Mouse (Mus musculus) spleen, adult 12 weeks (tissue): ENCODE data around the gene Hs2st1.

Experiments
- DNase-seq: peaks from one replicate; pipeline ENCODE4 v3.0.0; 2022; ENCODE audit warnings: low spot score

The Hs2st1 gene

DNA sequence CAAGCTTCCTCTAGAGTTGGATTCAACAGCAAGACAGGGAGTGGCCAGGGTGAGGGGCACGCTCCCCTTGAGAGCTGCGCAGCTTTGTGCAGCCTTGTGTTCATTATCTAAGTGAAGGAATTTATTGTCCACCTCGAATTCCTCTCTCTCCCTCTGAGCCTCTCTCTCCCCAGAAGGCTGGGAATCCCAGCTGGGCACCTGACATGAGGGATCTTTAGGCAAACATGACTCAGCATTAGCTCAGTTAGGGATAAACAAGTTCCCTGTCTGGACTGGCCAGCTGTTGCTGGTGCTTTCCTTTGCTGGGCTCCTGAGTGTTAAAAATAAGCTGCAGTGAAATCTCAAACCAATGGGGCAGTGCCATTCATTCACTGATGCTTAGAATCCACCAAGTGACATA, 63.8 kb downstream of the Hs2st1 start:
- no peak for DNase-seq

DNA sequence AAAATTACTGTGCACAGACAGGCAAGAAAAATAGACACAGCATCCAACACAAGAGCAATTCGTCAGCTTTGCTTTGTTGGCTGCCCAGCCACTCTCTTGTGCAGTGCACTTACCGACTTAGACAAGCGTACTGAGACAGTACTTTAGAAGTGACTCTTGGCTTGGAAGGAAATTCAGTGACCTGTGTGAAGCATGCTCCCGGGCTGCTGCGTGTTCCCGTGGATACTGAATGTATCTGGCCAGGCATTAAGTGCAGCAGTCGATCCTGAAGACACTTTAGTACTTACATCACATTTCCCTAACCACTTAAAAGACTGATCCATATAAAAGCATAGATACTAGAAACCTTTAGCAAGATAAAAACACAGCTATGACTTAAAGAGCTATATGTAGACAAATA, 68.1 kb downstream of the Hs2st1 start:
- DNase-seq = no peak

DNA sequence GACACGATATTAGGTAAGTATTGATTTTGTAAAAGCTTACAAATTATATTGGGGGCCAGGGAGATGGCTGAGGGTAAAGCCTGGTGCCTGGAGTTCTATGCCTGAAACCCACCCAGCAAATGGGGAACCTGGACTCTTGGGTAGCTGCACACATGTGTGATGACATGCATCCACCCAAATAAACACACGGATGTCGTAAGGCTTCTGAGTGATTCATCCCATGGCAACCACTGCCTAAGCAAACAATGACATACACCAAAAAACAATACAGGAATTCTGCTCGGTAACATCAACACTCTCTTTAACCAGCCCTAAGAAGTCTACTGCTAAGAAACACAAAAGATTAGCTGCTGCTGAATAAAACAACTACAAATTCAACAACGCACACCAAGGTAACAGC, 73.2 kb downstream of the Hs2st1 start:
- DNase-seq = no peak

- no peak for DNase-seq
Measured at GRCm38 (mm10) chr3:144494838-144495237, 75.1 kb downstream of the Hs2st1 start.

- DNase-seq = no peak
Measured at GRCm38 (mm10) chr3:144488787-144489186, 81.2 kb downstream of the Hs2st1 start.

GRCm38 (mm10) chr3:144480595-144480994, 89.4 kb downstream of the Hs2st1 start:
- DNase-seq = no peak

DNA sequence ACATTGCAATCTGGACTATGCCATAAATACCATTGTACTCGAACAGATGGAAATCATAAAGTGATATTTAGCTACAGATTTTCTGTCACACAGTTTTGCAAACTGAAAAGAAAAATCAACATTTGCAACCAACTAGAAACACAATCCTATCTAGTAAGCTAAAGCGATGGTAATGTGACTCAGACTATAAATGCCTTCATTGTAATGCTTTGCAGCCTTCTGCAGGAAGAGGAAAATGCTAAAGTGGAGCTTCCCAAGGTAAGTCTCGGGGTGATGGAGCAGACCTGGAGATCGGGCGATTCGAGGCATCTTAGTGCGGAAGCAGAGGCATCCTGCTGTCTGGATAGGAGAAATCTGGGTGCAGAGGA, 91.6 kb downstream of the Hs2st1 start:
- no peak for DNase-seq

DNA sequence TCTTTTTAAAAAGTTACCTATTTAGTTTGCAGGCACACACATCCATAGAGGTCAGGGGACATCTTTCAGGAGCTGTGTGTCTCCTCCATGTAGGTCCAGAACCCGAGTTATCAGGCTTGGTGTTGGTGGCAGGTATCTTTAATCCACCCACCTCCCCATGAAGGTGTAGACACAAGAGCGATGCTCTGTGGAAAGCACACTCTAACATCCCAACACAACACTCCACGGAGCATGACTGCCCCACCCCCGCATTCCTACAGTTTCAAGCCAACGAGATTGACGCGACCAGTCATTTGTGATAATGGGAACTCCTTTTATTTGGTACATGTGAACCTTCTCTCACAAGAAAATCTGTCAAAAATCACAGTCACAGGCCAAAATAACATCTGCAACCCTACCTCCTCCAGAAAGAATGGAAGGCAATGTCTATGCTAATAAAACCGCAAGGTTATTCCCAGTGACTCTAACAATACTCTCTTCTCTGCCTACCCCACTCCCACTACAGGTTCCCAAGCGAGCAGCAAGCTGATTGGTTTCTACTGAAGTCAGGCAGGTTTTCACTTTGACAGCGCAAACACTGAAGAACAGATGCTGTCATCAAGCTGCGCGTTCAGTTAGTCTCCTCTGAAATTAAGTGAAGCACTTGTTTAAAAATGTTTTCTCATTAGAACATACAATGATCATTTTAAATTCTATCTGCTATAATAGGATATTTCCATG, 92.1 kb downstream of the Hs2st1 start:
- no peak for DNase-seq

DNA sequence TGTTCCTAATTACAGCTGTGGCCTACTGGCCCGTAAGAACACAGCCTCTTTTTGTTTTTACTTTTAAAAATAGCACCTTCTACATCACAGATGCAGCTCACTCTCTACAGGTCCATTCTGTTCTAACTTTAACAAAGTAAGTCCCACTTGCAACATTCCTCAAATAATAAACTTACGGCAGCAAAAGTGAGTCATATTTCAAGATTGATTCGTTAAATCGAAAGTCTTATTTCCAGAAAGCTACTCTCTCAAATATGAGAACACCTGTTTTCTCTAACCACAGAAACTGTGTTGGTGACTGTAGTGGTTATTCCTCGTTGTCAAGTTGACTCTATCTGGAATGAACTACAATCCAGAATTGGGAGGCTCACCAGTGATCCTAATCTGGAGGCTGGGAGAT, 94.1 kb downstream of the Hs2st1 start:
- no peak for DNase-seq

GRCm38 (mm10) chr3:144474726-144475125, 95.3 kb downstream of the Hs2st1 start:
- no peak for DNase-seq

DNA sequence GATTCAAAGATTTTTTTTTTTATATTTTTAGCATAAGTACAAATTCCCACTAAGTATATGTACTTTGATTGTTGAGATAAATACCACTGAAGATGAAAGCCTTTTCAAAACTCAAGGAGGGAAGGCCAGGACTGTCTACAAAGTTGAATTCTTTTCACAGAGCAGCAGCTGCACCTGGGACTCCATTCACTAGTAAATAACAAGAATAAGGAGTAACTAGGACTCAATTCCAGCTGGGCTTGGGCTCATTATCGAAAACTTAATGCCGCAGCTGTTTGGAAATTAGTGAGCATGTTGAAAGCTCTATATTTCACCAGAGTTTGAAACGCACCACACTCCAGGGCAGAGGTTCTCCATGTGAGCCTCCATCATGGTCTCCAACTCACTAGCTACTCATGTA, 98.0 kb downstream of the Hs2st1 start:
- no peak for DNase-seq

GRCm38 (mm10) chr3:144470901-144471300, 99.1 kb downstream of the Hs2st1 start:
- no peak for DNase-seq

DNA sequence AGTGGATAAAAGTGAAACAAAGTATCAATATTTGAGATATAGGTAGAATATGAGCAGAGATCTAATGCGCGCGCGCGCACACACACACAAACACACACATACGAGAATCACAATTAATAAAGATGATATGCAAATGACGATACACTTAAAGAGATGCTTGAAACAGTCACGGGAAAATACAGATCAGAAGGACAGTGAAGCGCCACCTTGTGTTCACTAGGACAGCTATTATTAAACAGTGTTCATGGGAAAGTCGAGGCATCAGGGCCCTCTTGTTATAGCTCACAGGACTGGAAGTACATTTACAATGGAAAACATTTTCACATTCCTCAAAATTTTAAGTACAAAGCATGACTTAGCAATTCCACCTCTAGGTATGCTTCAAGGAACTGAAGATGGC, 102.5 kb downstream of the Hs2st1 start:
- DNase-seq = no peak

- no peak for DNase-seq
Measured at GRCm38 (mm10) chr3:144466108-144466678, 103.8 kb downstream of the Hs2st1 start.

GRCm38 (mm10) chr3:144462679-144463078, 107.3 kb downstream of the Hs2st1 start:
- no peak for DNase-seq

GRCm38 (mm10) chr3:144460183-144460788, 109.7 kb downstream of the Hs2st1 start:
- no peak for DNase-seq

- DNase-seq = no peak
Measured at GRCm38 (mm10) chr3:144459285-144459697, 110.7 kb downstream of the Hs2st1 start.

DNA sequence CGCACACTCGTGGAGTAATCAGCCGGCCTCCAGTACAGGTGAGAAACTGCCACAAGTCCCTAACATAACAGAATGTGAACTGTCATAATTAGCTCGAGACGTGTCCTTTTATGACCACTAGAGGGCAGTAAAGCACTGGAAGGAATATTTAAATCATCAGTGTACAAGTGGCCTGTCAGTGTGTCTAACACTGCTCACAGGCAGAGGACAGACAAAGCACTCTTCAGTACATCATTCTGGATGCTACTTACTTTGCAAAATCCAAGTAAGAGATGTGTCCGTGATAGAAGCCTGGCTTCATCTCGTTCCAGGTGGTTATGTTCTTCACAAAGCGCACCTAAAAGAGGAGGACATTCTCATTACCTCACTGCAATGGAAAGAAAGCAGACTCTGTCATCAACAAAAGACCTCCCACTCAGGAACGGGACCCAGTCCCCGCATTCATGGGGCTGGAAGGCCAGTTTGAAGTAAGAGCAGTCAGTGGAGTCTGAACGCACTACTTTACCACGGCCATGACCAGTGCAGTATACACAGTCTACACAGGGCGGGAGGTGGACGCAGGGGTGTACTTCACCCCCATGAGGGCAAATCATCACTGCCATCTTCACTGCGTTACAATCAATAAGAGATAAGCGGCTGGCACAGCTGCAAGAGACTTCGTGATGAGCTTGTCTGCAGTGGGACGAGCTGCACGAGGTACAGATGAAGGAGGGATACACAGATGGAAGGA, 116.1 kb downstream of the Hs2st1 start:
- peak; percentile 18 for DNase-seq

GRCm38 (mm10) chr3:144448977-144449376, 121.0 kb downstream of the Hs2st1 start:
- DNase-seq = no peak

- no peak for DNase-seq
Measured at GRCm38 (mm10) chr3:144447917-144448316, 122.1 kb downstream of the Hs2st1 start.

DNA sequence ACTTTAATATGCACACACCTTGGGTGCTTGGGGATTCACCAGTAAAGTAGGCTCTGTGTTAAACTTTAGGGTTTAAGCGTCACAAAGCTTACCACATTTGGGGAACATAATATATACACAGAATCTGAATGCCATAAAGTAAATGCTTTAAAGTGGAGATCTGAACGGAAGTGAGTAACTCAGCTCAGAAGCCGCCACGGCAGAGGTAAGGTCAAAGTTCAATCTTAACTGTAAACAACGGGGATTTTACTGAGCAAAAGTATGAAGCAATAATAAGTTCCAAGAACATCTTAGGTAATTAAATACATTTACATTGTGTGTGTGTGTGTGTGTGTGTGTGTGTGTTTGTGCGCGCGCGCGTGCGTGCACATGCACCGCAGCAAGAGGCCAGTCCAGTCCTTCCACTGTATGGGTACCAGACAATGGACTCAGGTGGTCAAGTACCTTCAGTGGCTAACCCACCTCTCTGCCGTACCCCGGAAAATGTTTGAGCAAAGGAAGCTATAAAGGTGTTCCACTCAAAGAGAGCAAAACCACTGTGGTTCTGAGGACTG, 123.8 kb downstream of the Hs2st1 start:
- no peak for DNase-seq

DNA sequence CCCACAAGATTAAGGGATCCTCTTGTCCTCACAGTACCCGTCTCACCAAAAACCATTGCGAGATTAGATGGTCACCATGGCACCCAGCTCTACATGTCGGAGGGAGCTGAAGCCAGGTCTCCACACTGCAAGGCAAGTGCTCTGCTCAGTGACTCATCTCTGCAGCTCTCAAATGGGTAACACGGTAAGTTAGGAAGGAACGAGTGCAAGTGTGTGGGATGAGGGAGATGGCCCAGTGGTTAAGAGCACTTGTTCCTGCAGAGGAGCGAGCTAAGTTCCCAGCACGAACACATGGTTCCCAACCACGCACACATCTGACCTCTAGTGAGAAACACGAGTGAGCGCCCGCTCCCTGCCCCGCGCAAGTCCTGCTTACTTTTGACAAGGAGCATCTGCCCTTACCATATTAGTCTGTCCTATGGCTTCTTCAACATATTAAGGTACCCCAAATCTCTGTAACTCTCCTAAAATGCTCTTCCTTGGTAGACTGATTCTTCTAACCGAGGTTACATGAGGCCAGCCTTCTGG, 132.0 kb downstream of the Hs2st1 start:
- no peak for DNase-seq
